Mouse (Mus musculus) embryonic stem cell, embryonic (primary cell): ENCODE data around the gene Erc2.

Experiments used
- CTCF ChIA-PET, 4 experiments: fragments of 300-600 bp in 2 of 4; fragments of 350-600 bp in 2 of 4; sonication (Branson Sonifier 250); formaldehyde crosslinking; loops; one replicate each; lab custom pipeline; 2022; ENCODE audit warnings: inconsistent platforms in 2 of 4; lab: Charles Lee
- POLR2A ChIA-PET, 4 experiments: fragments of 300-600 bp in 2 of 4; fragments of 350-600 bp in 2 of 4; sonication (Branson Sonifier 250); formaldehyde crosslinking; loops; one replicate each; lab custom pipeline; 2022; ENCODE audit warnings: antibody characterized with exemption in 4 of 4, inconsistent platforms in 1 of 4; lab: Charles Lee

Gene Erc2

DNA sequence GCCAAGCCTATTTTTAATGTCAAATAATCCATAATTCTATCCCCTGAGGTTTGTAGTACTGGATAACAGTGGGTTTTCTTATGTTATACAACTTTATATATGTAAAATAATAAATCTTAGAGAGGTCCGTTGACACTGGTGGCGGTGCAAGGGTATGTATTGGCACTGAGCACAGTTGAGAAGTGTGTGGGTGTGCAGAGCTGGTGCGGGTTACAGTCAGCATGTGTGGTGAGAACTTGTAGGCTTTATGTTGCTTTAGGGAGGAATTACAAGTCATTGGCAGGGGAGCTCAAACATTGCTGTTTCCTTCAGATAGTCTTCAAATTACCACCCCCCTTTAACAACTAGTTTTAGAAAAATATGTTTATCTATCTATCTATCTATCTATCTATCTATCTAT, 305.1 kb downstream of the Erc2 start:
- CTCF ChIA-PET, result interaction anchor here in 1 of 4 experiments (0.6 kb wide), 1 partner anchor 580 kb away, joined by 3 read pairs; no protein-coding TSS in a partner anchor
- POLR2A ChIA-PET, result no interaction called here

DNA sequence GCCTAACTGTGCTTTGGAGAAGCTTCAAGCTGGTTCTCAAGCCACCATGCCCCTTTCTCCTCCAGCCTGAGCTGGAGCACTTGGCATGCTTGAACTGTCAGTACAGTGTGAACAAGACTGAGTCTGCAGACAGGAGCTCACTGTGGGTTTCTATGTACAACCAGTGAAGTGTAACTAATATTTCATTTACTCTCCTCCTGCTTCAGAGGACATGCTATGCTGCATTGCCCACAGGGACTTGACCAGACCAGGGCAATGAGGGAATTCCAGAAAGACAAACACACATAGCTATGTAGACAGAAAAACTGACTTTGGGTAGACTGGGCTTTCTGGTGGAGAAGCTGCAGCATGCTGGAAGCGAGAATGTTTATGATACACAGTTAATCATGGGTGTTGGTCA, 311.3 kb downstream of the Erc2 start:
- ChIA-PET CTCF (interaction anchor here in 2 of 4 experiments (0.5 to 0.9 kb wide), 3 partner anchors 15 to 687 kb away, joined by 3 to 4 read pairs (median 3); no protein-coding TSS in a partner anchor), POLR2A (interaction anchor here in 1 of 4 experiments (1.0 kb wide), 1 partner anchor 134 kb away, joined by 3 read pairs; no protein-coding TSS in a partner anchor)

DNA sequence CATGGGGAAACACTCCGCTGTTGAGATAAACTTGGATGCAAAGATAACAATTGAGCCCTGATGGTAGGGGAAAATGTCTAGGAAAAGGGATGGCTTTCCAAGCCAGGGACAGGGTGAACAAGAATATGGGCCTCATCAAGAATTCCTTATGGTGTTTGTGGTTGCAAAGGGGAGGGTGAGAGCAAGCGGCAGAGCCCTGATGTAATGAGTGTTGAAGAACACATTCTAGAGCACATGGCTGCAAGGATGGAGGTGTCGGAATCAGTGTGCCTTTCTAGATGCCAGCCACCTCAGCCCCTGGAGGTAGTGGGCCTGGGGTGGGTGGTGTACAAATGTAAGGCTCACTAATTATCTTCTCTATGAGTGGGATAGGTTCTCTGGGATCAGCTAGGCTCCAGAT, 313.5 kb downstream of the Erc2 start:
- CTCF ChIA-PET, result interaction anchor here in 1 of 4 experiments (0.6 kb wide), 1 partner anchor 688 kb away, joined by 3 read pairs; no protein-coding TSS in a partner anchor
- POLR2A ChIA-PET, result no interaction called here

DNA sequence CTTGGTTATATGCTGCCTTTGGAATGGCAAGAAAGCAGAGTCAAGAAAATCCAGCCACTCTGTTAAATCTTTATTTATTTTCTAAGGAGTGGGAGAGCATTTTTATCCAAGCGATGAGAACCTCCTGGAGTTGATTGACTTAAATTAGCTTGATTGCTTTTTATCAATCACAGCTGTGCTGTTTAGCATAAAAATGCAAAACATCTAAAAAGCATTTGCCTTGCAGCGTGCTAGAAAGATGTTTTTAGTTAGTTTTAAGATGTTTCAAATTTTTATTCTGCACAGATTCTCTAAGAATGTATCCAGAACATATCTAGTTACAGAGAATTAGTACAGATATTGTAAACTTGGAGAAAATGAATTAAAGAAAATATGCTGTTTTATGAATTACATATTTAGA, 315.7 kb downstream of the Erc2 start:
- POLR2A ChIA-PET, result no interaction called here
- CTCF ChIA-PET, result interaction anchor here in 1 of 4 experiments (1.6 kb wide), 1 partner anchor 180 kb away, joined by 4 read pairs; no protein-coding TSS in a partner anchor

DNA sequence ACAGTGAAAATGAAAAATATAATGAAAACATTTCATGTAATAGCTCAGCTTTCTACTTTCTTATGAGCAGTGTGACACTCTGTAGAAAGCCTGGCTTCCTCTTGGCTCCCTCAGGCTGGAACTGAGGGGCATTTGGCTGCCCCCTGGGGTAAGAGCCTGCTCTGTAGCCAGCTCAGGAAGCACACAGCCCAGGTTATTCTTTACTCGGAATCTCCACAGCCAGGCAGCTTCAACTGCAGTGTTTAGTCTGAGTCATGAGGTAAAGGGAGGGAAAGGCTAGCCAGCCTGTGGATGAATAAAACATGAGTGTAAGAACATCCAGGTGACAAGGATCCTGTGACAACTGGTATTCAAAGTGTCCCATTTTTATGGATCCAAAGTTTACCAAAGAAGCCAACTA, 323.0 kb downstream of the Erc2 start:
- POLR2A ChIA-PET, result no interaction called here

DNA sequence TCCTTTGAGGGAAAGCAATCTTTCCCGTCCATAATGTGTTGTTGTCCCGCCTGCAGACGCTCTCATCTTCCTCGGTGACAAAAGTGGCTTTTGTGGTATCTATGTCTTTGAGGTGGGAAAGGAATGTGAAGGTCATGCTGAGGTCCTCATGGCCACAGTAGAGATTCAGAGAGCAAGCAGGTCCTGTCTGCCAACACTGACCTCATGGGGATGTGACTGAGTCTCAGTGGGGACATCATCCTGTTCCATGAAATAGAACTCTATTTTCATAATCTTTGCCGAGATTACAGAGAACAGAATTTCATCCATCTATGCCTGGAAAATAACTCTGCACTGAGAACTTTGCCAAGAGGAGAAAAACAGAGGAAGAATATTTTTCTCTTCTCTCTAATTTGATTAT, 324.0 kb downstream of the Erc2 start:
- ChIA-PET CTCF (no interaction called here), POLR2A (no interaction called here)

More for the DNA sequence above, 323.0 kb downstream of the Erc2 start:
- CTCF ChIA-PET, result interaction anchor here in 1 of 4 experiments (0.6 kb wide), 1 partner anchor 385 kb away, joined by 5 read pairs; no protein-coding TSS in a partner anchor

DNA sequence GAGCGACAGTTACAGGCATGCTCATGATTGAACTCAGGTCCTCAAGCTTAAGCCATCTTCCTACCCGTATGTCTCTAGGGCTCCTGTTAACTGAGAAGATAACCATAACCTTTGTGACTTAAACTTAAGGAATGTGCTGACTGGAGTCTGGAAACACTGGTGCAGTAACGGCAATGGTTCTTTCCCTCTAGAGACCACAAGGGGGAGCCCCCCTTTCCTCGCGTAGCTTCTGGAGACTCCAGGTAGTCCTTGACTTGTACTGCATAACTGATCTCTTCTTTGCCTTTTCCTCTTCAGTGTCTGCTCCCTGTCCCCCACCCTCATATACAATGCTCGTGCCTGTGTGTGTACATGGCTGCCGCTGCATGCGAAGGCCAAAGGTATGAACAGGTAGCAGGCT, 326.2 kb downstream of the Erc2 start:
- ChIA-PET POLR2A (interaction anchor here in 2 of 4 experiments (0.5 to 0.6 kb wide), 3 partner anchors 19 to 857 kb away, joined by 3 to 5 read pairs (median 3); no protein-coding TSS in a partner anchor), CTCF (interaction anchor here (0.5 to 1.6 kb wide), 9 partner anchors 10 to 1641 kb away, joined by 3 to 6 read pairs (median 3); no protein-coding TSS in a partner anchor)

DNA sequence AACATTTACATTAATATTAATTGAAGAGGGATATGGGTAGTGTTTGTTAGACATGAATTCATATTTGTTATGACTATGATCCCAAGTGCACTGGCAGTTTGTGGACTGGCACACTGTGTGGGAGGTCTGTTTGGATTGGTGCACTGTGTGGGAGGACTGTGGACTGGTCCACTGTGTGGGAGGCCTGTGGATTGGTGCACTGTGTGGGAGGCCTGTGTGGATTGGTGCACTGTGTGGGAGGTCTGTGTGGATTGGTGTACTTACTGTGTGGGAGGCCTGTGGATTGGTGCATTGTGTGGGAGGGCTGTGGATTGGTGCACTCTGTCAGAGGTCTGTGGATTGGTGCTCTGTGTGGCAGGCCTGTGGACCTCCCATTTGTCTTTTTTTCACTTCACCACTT, 331.6 kb downstream of the Erc2 start:
- POLR2A ChIA-PET, result no interaction called here

DNA sequence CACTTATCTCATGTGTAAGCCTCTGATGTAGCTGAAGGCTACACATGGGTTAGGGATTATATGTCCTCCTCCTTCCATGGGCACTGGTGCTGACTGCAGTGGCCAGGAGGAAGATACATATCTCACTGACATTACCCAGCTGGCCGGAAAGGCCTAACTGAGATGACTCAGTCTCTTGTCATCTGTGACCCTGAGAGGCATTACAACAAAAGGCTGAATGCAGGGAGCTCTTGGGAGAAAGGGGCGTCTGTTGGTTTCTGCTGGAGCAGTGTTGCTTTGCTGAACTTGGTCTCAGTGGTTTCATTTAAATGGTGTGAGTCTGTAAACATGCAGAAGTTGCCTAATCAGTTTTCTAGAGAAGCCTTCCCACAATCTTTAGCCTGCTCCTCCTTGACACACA, 334.6 kb downstream of the Erc2 start:
- ChIA-PET POLR2A (no interaction called here), CTCF (interaction anchor here in 1 of 4 experiments (0.6 kb wide), 1 partner anchor 548 kb away, joined by 3 read pairs; no protein-coding TSS in a partner anchor)

More for the DNA sequence above, 331.6 kb downstream of the Erc2 start:
- CTCF ChIA-PET, result no interaction called here

DNA sequence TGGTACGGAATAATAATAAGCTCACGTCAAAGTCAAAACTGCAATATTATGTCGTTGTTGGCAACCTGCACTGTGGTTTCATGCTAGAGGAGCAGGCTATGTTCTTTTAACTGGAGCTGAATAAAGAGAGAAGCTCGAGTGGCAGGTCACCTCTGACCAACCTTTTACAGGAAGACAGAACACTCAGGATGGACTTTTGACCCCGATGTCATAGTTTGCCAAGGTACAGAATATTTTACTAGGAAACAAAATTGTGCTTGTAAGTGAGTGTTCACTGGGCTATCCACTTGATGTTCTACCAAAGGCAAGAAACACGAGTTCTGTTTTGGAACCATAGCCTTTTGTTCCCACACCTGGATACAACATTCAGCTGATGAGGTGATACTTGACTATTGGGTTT, 351.5 kb downstream of the Erc2 start:
- ChIA-PET POLR2A (interaction anchor here in 1 of 4 experiments (1.0 kb wide), 1 partner anchor 9 kb away, joined by 3 read pairs; no protein-coding TSS in a partner anchor), CTCF (no interaction called here)

DNA sequence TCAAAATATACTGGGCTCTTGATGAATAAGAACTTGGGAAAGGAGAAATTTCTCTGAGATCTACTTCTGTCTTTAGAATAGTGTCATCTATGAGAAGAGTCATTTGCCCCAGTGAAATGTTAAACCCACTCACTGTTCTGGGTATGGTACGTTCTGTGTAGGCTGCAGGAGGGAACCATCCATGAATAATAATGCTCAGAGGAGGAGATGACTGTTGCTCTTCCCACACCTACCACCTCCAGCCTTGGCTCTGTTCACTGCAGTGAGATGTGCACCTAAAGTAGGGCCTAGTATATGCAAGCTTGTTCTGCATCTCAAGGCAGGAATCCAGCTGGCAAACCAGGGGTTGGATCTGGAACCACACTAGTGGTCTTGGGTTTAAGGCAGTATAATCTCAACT, 353.4 kb downstream of the Erc2 start:
- CTCF ChIA-PET, result no interaction called here
- POLR2A ChIA-PET, result no interaction called here

DNA sequence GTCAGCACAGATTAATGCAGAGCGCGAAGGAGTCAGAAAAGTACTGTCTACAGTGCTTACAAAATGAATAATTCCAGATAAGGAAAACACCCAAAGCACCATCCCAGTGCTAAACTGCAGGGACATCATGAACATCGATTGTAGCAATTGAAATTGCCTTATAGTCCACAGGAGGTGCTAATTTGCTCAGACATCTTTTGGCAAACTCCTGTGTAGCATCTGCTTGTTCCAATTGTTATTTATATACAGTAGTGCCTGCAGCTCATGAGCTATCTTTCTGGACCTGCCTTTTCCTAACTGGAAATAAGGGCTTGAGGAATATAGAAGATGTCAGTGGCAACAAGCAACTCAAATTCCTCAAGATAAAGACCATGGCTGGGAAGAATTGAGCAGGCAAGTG, 362.5 kb downstream of the Erc2 start:
- ChIA-PET CTCF (no interaction called here), POLR2A (no interaction called here)

DNA sequence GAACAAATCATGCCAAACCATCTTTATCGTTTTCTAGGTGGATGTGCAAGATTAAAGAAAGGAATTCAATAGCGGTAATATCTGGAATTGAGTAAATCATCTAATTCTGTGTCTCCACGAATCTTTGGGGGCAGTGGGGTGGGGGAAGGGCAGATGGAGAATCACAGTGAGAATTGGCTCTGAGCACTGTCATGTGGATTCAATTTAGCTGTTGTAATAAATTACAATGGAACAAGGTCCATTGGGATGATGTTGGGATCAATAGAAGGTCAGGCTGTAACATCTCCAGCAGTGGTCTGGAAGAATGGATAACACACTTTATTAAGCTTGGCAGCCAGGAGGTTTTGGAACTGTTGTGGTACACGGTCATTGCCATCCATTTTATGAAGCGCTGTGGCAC, 363.0 kb downstream of the Erc2 start:
- CTCF ChIA-PET, result no interaction called here

DNA sequence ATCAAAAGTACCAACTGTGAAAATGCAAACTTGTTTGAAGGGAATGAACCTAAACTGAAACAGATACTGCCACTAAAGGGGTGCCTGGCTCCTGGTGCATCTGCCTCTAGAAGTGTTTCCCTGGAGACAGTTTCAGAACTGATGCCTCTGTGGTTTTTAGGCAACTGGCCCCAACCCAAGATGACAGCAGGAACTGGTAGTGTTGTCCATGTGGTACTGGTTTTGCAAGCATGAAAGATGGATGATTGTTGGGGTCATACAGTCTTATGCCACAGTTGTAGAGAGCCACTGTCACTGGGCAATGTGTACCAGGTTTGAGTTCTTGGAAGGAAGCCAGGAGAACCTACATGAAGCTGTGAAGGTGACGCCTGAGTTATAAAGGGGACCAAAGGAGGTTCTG, 365.2 kb downstream of the Erc2 start:
- CTCF ChIA-PET, result no interaction called here
- POLR2A ChIA-PET, result no interaction called here

More for the DNA sequence above, 363.0 kb downstream of the Erc2 start:
- POLR2A ChIA-PET, result no interaction called here

DNA sequence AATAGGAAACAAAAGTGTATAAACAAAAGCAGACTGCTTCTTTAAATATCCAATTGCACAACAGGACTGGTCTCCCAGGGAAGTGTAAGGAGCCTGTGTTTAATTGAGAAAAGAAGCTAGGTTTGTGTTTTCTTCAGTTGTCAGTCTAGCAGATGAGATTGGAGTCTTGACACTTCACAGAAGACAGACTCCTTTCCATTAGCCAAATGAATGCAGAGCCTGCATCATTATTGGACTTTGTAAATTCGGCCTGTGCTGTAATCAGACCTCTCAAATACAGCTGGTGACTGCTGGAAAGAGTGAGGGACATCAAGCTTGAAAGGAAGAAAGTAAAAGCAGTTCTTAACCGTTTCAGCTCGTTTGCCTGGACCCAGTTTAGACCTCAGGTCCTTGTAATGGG, 376.3 kb downstream of the Erc2 start:
- ChIA-PET POLR2A (no interaction called here), CTCF (no interaction called here)

DNA sequence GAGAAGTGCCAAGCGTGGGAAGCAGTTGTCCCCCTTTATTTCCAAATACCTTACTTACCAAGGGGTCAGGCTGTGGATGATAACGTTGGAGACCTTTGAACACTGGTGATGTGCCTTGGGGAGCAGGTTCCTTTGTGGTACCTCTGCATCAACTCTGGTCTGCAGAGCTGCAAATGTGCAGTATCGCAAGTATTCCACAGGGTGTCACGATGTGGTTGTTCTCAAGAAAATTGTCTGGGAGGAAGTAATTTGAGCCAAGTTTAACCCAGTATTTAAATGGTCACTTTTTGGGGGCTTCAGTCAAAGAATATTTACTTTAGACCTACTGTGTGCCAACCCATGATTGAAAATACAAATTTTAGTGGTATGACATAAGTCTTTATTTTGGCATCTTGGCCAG, 381.8 kb downstream of the Erc2 start:
- ChIA-PET POLR2A (interaction anchor here in 1 of 4 experiments (0.5 kb wide), 1 partner anchor 304 kb away, joined by 3 read pairs; no protein-coding TSS in a partner anchor), CTCF (interaction anchor here in 2 of 4 experiments (0.5 to 1.3 kb wide), 4 partner anchors 13 to 859 kb away, joined by 3 to 6 read pairs (median 4); no protein-coding TSS in a partner anchor)

DNA sequence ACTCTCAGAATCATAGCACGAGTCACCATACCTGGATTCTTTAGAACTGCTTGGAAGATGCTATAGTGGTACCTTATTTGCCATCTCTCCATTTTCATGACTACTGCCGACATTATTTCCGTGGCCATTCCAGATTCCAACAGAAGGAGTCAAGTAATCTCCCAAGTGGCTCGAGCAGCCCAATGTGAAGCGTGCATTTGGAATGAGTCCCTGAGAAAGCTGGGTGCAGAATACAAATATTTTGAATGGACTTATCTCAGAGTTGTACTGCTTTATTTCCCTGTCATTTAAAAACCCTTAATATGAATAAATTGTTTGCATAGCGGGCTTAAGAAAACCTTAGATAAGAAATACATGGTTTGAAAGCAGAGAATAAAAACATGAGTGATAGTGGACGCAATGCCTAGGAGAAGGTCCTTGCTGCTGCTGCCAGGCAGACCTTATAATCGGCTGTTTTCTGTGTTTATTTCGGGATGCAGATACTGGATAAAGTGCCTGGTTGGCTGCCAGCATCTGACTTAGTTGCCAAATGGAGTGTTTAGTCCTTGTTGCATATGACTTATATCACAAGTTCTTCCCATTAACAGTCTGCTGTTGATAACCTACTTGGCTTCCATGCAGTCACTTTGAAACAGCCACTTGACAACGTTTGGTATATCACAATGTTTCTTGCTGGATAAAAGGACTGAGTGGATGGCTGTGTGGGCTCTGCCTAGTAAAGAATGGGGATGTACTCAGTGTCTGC, 388.5 kb downstream of the Erc2 start:
- ChIA-PET POLR2A (no interaction called here), CTCF (no interaction called here)

DNA sequence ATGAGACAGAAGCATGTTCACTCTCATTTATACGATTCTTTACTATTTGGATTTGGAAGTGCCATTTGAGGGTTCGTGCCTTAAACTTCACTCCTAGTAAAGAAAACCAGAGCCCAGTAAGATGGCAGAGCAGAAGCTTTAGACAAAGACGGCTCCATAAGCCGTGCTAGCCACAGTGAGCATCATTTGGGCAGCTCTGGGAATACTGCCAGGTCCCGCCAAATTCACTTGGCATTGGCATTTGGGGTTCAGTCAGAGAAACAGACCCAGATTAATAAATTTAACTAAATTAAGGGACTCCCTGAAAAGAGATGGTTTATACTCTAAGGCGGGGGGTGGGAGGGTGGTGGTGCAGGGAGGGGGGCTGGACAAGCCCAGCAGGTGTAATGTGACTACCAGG, 401.0 kb downstream of the Erc2 start:
- CTCF ChIA-PET, result no interaction called here
- POLR2A ChIA-PET, result no interaction called here

DNA sequence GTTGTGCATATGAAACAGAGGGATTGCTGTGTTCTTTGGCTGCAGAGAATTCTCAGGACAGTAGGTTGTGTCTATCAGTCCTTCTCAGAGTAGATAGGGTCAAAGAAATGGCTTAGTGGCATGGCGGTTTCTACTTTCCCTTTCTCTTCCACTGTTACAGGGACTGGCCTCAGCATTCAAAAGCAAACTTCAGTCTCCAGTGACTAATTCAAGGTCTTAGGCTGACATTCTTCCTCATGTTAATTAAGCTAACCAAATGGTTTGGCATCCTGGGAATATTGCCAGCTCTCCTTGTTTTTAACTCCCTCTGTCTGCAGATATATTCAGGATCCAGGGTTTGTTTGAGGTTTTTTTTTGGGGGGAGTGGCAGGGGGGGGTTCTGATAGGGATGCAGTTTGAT, 408.6 kb downstream of the Erc2 start:
- CTCF ChIA-PET, result interaction anchor here in 2 of 4 experiments (0.6 kb wide), 2 partner anchors 261 to 945 kb away, joined by 3 to 5 read pairs; no protein-coding TSS in a partner anchor
- POLR2A ChIA-PET, result interaction anchor here in 3 of 4 experiments (0.6 to 0.7 kb wide), 3 partner anchors 174 to 388 kb away, joined by 3 to 4 read pairs (median 4); no protein-coding TSS in a partner anchor

DNA sequence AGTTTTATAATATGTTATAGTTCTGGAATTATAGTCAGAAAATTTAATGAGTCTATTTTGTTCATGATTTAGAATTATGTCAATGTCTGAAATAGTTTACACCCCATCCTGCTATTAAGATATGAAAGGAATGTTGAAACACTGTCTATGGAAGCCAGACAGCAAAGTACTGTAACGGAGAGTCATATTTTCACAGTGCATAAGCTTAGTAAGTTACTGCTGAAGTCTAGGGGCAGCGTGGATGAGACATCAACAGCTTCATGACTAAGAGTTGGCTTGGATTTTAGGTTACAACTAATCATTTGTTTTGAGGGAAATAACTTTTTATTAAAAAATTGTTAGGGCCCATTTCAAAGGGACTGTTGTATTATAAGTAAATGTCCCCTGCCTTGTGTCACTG, 412.8 kb downstream of the Erc2 start:
- POLR2A ChIA-PET, result no interaction called here
- CTCF ChIA-PET, result no interaction called here
